Mouse (Mus musculus): ENCODE results near the gene Kremen1. TPM values are rescaled to one million over a fixed set of nuclear protein-coding genes. Genes with fewer than 3 reads are reported as not detected.

Gene Kremen1
- total RNA-seq, 2 experiments from 2014 or later = 0.38 to 1.1 TPM

- peak; percentile 44; the same call in 1 of the 2 replicates for ATAC-seq (replicated peaks; ENCODE audit: low FRiP score, poor library complexity, severe bottlenecking)
These were observed 79.4 kb downstream of the Kremen1 start for GRCm38 (mm10) chr11:5181850-5182404.

- no peak for ATAC-seq (replicated peaks; ENCODE audit: low FRiP score, poor library complexity, severe bottlenecking)
These were observed 82.0 kb downstream of the Kremen1 start for GRCm38 (mm10) chr11:5179391-5179790.

GRCm38 (mm10) chr11:5177171-5177570 lies 84.2 kb downstream of the Kremen1 start:
- ATAC-seq (replicated peaks; ENCODE audit: low FRiP score, poor library complexity, severe bottlenecking) = no peak

- ATAC-seq (replicated peaks; ENCODE audit: low FRiP score, poor library complexity, severe bottlenecking) = no peak
These were observed 84.7 kb downstream of the Kremen1 start for GRCm38 (mm10) chr11:5176685-5177084.

GRCm38 (mm10) chr11:5175866-5176265 lies 85.5 kb downstream of the Kremen1 start:
- no peak for ATAC-seq (replicated peaks; ENCODE audit: low FRiP score, poor library complexity, severe bottlenecking)

- no peak for ATAC-seq (replicated peaks; ENCODE audit: low FRiP score, poor library complexity, severe bottlenecking)
These were observed 86.2 kb downstream of the Kremen1 start for GRCm38 (mm10) chr11:5175141-5175540.

GRCm38 (mm10) chr11:5172861-5173260 lies 88.5 kb downstream of the Kremen1 start:
- no peak for ATAC-seq (replicated peaks; ENCODE audit: low FRiP score, poor library complexity, severe bottlenecking)

GRCm38 (mm10) chr11:5167311-5167710 lies 94.0 kb downstream of the Kremen1 start:
- ATAC-seq (replicated peaks; ENCODE audit: low FRiP score, poor library complexity, severe bottlenecking) = no peak

- no peak for ATAC-seq (replicated peaks; ENCODE audit: low FRiP score, poor library complexity, severe bottlenecking)
These were observed 95.9 kb downstream of the Kremen1 start for GRCm38 (mm10) chr11:5165471-5165916.

- ATAC-seq (replicated peaks; ENCODE audit: low FRiP score, poor library complexity, severe bottlenecking) = no peak
These were observed 97.0 kb downstream of the Kremen1 start for GRCm38 (mm10) chr11:5164310-5164709.

- no peak for ATAC-seq (replicated peaks; ENCODE audit: low FRiP score, poor library complexity, severe bottlenecking)
These were observed 97.9 kb downstream of the Kremen1 start for GRCm38 (mm10) chr11:5163421-5163820.

- peak; percentile 70; the same call in 1 of the 2 replicates for ATAC-seq (replicated peaks; ENCODE audit: low FRiP score, poor library complexity, severe bottlenecking)
These were observed 100.5 kb downstream of the Kremen1 start for GRCm38 (mm10) chr11:5160722-5161485.

- no peak for ATAC-seq (replicated peaks; ENCODE audit: low FRiP score, poor library complexity, severe bottlenecking)
These were observed 103.3 kb downstream of the Kremen1 start for GRCm38 (mm10) chr11:5158056-5158455.

GRCm38 (mm10) chr11:5154961-5155805 lies 106.2 kb downstream of the Kremen1 start:
- no peak for ATAC-seq (replicated peaks; ENCODE audit: low FRiP score, poor library complexity, severe bottlenecking)

GRCm38 (mm10) chr11:5151680-5152337 lies 109.5 kb downstream of the Kremen1 start, which contains the start of gene Emid1:
Gene Emid1 (minus strand): TSS chr11:5152257.
- ATAC-seq (replicated peaks; ENCODE audit: low FRiP score, poor library complexity, severe bottlenecking) = no peak

GRCm38 (mm10) chr11:5151247-5151630 lies 110.1 kb downstream of the Kremen1 start:
- ATAC-seq (replicated peaks; ENCODE audit: low FRiP score, poor library complexity, severe bottlenecking) = no peak

GRCm38 (mm10) chr11:5150416-5151246 lies 110.7 kb downstream of the Kremen1 start:
- no peak for ATAC-seq (replicated peaks; ENCODE audit: low FRiP score, poor library complexity, severe bottlenecking)

- ATAC-seq (replicated peaks; ENCODE audit: low FRiP score, poor library complexity, severe bottlenecking) = no peak
These were observed 111.4 kb downstream of the Kremen1 start for GRCm38 (mm10) chr11:5149955-5150354.

- no peak for ATAC-seq (replicated peaks; ENCODE audit: low FRiP score, poor library complexity, severe bottlenecking)
These were observed 112.1 kb downstream of the Kremen1 start for GRCm38 (mm10) chr11:5149249-5149648.
